Mouse (Mus musculus): ENCODE measurements around the gene Ptov1.

Gene Ptov1

GRCm38 (mm10) chr7:44839491-44840191 is 29.9 kb downstream of the Ptov1 start:
- no peak for DNase-seq (ENCODE audit: low spot score in 2 of 2)

- DNase-seq (ENCODE audit: low spot score in 2 of 2): no peak
Measured at GRCm38 (mm10) chr7:44839171-44839490, 30.5 kb downstream of the Ptov1 start.

DNA sequence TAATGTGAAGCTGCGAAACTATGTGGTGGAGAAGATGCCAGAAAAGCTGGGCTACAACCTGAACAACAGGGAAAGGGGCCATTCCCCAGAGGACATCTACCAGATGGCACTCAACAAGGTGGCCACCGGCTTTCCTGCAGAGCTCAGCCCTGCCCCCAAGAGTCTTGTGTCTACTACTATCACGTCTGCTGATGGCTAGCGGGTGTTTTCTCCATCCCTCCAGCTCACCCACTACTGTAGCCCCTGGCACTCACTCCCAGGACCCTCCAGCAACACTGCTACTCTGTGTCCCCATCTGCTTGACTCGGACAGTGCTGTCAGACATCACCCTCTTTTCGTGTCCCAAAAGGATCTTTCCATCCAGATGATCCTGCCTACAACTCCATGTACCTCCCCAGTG is 31.5 kb downstream of the Ptov1 start:
- no peak for DNase-seq (ENCODE audit: low spot score in 2 of 2)

- DNase-seq (ENCODE audit: low spot score in 2 of 2): no peak
Measured at GRCm38 (mm10) chr7:44836423-44837053, 33.0 kb downstream of the Ptov1 start.

GRCm38 (mm10) chr7:44836016-44836404 is 33.6 kb downstream of the Ptov1 start:
- DNase-seq (ENCODE audit: low spot score in 2 of 2): no peak

DNA sequence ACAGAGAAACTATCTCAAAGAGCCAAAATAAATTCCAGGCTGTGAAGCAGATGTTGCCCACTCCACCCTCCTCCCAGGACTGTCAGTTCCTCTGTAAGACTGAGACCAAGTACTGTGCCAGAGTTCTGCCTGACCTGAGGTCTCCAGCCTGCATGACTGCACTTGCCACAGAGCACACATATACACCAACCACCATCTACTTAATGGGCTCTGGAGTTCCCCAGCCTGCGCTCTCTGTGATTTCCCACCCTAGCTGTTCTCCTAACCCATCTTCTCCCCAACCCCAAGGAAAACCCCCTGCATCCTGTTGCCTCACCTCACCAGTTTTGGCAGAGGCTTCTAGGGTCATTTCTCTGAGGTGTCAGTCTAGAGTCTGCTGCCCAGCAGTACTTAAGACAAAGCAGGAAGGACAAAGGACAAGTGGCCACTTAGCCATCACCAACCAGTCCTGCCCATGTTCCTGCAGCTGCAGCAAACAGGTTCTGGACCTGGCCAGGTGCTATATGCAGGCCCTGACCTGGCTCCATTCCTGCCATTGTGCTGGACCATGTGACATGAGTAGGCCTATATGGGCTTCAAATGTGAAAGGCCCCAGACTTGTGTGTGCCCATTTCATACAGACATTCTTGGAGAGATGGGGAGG is 34.1 kb downstream of the Ptov1 start:
- no peak for DNase-seq (ENCODE audit: low spot score in 2 of 2)

DNA sequence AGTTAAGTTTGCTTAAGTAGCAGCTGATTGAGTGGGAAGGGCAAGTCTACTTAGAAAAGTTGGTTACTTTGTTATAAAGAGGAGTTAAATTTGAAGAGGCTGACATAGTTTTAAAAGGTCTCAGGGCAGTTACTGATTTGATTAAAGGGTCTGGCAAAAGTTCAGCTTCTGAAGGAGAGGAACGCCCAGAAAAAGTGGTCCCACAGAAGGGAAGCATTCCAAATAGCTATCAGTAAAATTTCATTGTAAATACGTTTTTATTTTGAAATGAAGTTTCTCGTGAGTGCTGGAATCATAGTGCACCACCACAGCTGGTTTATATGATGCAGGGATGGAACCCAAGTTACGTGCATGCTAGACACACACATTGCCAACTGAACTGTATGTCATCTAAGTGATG is 36.8 kb downstream of the Ptov1 start:
- no peak for DNase-seq (ENCODE audit: low spot score in 2 of 2)

DNA sequence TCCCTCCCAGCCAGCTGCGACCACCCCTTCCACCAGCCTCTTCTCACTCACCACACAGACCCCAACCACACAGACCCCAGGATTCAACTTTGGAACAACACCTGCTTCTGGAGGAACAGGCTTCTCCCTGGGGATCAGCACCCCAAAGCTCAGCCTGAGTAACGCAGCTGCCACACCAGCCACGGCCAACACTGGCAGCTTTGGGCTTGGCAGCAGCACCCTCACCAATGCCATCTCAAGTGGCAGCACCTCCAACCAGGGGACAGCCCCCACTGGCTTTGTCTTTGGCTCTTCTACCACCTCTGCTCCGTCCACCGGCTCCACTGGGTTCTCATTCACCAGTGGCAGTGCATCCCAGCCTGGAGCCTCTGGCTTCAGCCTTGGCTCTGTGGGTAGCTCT is 40.9 kb downstream of the Ptov1 start:
- DNase-seq (ENCODE audit: low spot score in 2 of 2): no peak

DNA sequence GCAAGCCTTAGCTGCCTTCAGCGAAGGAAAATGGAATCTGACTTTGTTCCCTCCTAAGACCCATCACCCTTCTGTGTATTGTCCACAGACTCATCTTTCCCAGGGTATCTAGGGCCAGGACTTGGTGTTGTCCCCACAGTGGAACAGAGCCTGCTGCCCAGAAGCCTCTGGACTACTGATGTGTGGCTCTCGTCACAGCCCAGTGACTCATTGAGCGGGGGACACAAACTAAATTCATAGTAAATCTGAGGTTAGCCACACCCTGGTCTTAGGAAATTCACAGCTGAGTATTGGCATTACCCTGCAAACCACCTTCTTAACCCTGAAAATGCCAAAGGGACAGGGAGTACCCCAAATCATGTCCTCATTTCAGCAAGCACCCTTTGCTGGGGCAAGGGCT is 42.8 kb downstream of the Ptov1 start:
- no peak for DNase-seq (ENCODE audit: low spot score in 2 of 2)

DNA sequence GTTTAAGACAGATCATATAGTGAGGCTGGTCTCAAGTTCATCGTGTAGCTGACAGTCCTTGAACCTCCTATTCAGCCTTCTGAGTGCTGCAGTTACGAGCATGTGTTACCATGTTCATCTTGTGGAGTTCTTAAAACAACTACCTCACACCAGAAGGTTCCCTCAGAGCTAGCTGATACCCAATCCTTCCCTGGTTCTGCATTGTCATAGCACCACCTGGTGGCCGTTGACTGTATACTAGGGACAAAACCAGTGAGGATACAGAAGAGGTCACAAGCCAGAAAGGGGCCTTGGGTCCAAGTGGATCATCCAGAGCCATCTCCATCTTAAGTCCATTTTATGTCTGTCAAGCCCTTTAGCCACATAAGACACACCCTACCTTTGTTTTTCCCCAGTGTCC is 44.7 kb downstream of the Ptov1 start:
- DNase-seq (ENCODE audit: low spot score in 2 of 2): peak in 1 of 2 experiments; percentile 76

DNA sequence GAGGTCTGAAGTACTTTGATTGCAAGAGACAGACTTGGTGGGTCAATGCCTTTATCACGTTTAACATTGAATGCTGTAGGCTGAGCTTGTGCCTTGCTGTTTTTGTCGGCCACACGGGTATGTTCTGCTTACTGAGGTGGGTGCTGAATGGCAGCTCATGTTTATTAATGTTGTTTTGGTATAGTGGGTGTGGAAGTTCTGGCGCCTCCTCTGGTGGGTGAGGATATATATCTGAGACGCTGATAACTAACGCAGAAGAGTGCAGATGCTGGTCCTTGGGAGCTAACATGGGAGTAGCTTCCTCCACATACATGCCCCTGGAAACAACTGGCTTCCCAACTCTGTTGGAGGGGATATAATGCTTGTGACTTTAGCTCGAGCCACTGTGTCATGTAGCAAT is 46.2 kb downstream of the Ptov1 start:
- peak in 1 of 2 experiments; percentile 2 for DNase-seq (ENCODE audit: low spot score in 2 of 2)

- peak; percentile 3 to 4 for DNase-seq (ENCODE audit: low spot score in 2 of 2)
Measured at GRCm38 (mm10) chr7:44821666-44822448, 47.7 kb downstream of the Ptov1 start.

- no peak for DNase-seq (ENCODE audit: low spot score in 2 of 2)
Measured at GRCm38 (mm10) chr7:44820525-44820924, 49.1 kb downstream of the Ptov1 start.

GRCm38 (mm10) chr7:44819863-44820262 is 49.7 kb downstream of the Ptov1 start:
- DNase-seq (ENCODE audit: low spot score in 2 of 2): peak; percentile 1 to 5

DNA sequence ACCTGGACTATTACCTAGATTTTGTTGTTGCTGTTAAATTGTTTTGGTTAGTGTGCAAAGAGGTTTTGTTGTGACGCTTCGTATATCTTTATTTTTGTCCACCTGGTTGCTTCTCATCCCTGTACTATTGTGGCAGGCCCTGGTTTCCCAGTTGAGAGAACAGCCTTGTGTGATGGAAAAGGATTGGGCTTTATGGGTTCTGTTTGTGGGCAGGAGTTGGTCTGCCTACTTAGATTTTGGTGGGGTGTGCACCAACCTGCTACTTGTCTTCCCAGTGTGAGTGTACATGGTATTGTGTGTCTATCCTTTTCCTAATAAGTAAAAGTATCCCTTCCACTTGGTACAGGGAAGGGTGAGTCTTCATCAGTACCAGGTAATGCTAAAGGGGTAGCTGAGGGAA is 50.2 kb downstream of the Ptov1 start:
- DNase-seq (ENCODE audit: low spot score in 2 of 2): peak; percentile 2

DNA sequence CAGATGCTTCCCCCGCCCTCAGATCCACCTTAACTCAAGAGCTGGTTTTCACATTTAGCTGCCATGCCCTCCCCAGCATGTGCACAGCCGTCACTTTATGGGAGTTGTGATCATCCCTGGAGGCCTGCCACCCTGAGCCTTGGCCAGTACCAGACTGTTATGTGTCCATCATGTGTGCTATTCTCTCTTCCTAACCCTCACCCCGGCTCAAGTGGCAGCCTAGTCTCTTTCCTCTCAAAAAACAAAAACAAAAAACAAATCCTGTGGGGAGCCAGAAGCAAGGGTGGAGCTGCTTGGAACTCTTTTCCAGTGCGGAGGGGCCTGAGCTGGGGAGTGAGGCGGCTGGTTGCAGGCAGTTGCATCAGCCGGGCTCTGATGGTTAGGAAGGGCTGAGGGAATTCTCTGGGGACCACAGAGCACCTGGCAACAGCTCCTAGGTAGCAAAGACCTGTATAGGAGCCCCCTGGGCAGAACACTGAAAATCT is 50.8 kb downstream of the Ptov1 start:
- peak; percentile 12 to 25 for DNase-seq (ENCODE audit: low spot score in 2 of 2)

DNA sequence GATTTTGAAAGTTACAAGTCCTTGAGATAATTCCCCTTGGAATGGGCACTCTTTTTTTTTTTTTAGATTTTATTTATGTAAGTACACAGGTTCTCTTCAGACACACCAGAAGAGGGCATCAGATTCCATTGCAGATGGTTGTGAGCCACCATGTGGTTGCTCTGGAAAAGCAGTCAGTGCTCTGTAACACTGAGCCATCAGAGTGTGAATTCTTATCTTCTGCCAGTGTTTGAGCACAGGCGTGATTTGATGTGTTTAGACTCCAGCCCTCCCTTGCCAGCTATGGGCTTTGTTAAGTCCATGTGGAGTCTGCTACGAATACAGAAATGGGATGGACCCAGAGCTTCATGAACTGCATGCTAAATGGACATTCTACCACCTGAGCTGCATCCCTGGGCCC is 51.4 kb downstream of the Ptov1 start:
- DNase-seq (ENCODE audit: low spot score in 2 of 2): peak; percentile 7 to 9

DNA sequence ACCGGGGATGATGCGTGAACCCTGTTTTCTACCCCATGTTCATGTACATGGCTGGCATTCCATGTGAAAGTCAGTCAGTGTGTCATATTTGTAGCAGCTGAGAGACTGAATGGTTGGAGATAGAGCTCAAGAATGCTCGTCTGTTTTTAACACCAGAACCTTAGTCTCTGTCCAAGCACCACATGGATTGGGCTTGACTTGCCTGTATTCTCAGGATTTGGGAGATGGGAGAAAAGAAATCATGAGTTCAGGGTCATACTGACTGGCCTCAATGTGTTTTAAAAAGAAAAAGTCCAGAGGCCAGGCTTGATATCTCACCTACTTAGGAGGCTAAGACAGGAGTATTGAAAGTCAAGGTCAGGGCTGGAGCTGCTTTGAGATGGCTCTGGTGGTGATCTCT is 52.1 kb downstream of the Ptov1 start:
- peak; percentile 1 to 4 for DNase-seq (ENCODE audit: low spot score in 2 of 2)

DNA sequence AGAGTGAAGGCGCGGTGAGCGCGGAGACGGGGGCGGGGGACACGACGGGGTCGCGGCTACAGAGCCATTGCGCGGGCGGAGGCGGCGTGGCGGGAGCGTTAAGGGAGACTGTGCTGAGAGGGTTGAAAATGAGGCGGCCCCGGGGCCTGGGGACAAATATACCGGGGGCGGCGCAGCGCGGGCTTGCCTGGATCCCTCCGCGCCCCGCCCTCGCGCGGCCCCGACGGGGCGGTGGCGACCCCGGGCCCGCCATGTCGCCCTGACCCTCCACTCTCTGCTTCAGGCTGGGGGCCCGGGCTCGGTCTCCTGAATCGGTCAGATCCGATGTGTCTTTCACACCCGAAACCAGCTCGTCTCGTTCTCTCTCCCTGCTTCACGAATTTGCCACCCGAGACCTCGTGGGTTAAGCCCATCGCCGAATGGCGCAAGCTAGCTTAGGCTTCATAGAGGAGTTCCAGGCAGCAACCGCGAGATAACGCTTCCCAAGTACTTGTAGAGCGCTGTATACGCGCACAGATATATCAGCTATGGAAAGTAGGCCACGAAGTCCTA is 53.0 kb downstream of the Ptov1 start, which contains the start of gene Atf5:
TSS of gene Atf5 (minus strand) at position 189 of the 552 bp plus-strand sequence.
- DNase-seq (ENCODE audit: low spot score in 2 of 2): no peak

DNA sequence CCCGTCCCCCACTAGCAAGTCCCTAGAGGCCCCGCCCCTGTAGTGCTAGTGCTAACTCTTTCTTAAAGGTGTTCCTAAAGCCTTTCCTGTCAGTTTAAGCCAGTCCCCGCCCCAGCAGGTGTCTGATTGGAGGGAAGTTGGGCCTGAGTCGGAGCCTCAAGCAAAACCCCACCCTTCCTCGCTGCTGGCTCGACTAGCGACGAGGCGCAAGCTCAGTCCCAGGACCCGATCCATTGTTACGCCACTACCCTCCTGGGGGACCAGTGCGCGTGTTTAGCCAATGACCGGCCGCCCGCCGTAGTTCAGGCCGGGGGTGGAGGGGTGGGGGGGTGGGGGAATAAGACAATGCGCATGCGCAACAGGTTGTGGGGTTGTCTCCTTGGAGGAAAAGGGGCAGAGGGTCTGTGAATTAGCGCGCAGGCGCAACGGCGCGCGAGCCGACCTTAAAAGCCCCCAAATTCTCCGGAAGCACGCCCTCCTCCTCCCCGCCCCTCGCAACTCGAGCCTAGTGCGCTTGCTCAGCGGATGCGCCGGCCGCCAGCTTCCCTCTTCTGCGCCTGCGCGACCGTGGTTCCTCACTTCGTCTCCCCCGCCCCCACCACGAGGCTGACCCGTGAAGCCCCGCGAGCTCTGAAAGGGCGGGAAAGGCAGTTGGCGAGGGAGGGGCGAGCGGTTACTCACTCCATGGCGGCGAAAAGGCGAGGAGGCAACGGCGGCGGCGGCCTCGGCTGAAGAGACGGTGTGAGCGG is 53.7 kb downstream of the Ptov1 start, which contains the start of the genes Nup62 and Il4i1:
TSS of gene Nup62 (plus strand) at position 368 of the 749 bp plus-strand sequence.
TSS of gene Il4i1 (plus strand) at position 667 of the 749 bp plus-strand sequence.
- peak; percentile 99 for DNase-seq (ENCODE audit: low spot score in 2 of 2)
